Mouse (Mus musculus): ENCODE results near the gene Atg4a.
A peak's percentile ranks its signal among the peaks of the same experiment; 100 is the strongest.

Gene Atg4a

DNA sequence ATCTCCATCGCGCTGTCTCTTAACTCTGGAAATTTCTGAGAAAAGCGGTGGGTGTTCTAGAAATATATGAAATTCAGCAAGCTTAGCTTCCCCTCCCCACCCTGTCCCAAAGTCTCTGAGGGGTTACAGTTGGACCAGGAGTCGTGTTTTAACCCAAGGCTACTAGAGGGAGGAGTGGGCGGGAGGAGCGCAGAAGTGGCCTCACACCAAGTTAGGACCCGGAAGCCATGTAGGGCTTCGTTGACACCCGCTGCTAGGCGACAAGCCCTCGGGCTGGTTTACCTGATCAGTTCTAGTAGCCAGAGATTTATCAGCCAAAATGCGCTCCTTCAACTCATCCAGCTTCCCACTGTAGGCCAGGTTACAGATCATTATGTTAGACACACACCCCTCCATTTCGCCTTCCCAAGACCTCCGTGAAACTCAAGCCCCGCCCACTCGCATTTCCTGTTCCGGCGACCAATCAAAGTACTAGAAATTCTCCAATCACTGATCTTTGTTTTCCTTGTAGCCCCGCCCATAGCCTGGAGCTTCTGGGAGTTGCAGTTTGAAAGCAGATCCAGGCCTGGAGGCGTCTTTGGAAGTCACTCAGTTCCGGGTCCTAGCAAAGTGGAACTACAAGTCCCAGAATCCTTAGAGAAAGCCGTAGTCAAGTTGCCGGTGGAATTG is at the start of gene Atg4a, which contains the start of gene Psmd10:
TSS of gene Atg4a (plus strand) at position 636 of the 669 bp plus-strand sequence.
TSS of gene Psmd10 (minus strand) at position 457 of the 669 bp plus-strand sequence.
- DNase-seq (ENCODE audit: low spot score in 2 of 2): peak; percentile 72 to 80

- no peak for DNase-seq (ENCODE audit: low spot score in 2 of 2)
These were observed 49.3 kb upstream of the Atg4a start, which contains the start of gene Vsig1 for GRCm38 (mm10) chrX:140907360-140907759. Gene Vsig1 (plus strand): TSS chrX:140907608.

GRCm38 (mm10) chrX:140921321-140921720 is 35.4 kb upstream of the Atg4a start:
- DNase-seq (ENCODE audit: low spot score in 2 of 2): no peak

DNA sequence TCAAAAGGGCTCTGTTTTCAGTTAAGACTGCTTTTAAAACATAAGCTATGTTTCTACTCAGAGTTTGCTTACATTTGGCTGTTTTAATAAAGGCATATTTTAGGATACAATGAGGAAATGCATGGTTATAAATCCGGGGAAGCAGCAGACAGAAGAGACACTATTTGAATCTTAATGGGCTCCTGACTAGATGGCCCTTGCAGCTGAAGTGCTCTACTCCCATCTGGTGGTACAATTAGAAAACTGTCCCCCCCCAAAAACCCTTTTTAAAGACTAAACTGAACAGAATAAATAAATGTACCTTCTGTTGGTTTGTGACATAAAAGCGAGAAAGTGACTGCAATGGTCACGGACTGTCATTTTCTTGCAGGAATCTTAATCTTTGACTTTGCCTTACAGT is 24.6 kb upstream of the Atg4a start:
- DNase-seq (ENCODE audit: low spot score in 2 of 2): no peak

GRCm38 (mm10) chrX:140933263-140933662 is 23.4 kb upstream of the Atg4a start:
- no peak for DNase-seq (ENCODE audit: low spot score in 2 of 2)

DNA sequence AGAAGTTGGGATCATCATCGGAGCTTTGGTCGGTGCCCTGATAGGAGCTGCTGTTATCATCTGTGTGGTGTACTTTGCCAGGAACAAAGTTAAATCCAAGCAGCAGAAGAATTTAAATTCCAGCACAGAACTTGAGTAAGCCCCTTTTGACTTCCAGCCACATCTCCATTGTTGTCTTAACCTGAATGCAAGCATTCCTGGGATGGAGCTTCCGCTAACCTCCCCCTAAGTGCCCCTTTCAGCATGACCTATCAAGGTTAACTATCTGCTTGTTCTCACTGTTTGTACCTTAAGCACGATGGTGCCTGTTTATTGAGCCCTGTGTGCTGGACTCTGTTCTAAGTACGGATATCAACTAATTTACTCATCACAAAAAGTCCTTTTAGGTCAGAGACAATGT is 20.4 kb upstream of the Atg4a start:
- no peak for DNase-seq (ENCODE audit: low spot score in 2 of 2)

DNA sequence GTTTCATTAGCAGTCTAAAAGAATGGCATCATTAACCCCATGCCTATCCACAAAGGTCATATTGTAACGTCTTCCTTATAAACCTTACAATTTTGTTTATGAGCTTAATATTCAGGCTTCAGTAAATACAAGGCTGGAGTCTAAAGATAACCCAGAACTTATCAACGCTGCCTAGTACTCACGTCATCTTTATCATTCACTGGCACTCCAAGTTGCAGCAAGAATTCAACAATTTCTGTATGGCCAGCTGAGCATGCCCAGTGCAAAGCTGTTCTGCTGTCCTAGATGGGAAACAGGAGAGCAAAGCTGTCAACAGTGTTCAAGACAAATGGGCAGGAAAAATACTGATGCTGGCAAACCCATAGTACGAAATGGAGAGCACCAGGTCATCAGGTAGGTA is 3.1 kb upstream of the Atg4a start:
- DNase-seq (ENCODE audit: low spot score in 2 of 2): peak; percentile 9 to 12

GRCm38 (mm10) chrX:140956959-140957358 is 252 bp downstream of the Atg4a start:
- no peak for DNase-seq (ENCODE audit: low spot score in 2 of 2)

GRCm38 (mm10) chrX:140978943-140979342 is 22.2 kb downstream of the Atg4a start:
- DNase-seq (ENCODE audit: low spot score in 2 of 2): no peak

DNA sequence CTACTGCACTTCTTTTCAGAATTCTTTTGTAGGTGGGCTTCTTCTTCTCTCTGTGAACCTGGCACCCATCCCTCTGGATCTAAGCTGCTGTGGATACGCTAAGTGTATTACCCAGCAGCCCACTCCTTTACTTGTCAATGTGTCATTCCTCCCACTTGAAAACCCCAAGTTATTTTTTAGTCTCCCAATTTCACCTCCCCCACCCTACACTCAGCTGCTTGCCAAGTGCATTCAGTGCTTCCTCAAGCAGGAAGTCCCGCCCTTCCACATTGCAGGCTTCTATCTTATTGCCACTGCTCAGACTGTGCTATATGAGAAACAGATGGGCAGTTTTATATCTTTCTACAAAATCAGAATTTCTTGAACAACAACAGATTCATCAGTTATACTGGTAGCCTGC is 22.8 kb downstream of the Atg4a start:
- no peak for DNase-seq (ENCODE audit: low spot score in 2 of 2)

GRCm38 (mm10) chrX:140980163-140980562 is 23.5 kb downstream of the Atg4a start:
- no peak for DNase-seq (ENCODE audit: low spot score in 2 of 2)

- no peak for DNase-seq (ENCODE audit: low spot score in 2 of 2)
These were observed 26.7 kb downstream of the Atg4a start for GRCm38 (mm10) chrX:140983206-140983960.

DNA sequence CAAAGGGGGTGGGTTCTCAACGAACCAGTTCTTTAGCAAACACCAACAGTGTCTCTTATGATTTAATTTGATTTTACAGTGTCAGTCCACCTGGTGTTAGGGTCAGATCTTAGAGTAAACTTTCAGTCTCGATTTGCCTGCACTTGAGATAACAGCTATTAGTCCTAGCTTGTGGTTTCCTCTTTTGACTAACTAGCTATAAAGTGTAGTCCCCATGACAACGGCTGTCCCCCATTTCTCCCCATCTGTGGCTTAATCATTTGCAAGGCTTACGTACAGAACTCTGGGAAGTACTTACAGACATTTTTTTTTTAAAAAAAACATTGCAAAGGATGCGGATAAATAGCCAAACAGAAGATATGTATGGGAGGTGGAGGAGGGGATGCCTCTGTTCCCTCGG is 28.1 kb downstream of the Atg4a start:
- no peak for DNase-seq (ENCODE audit: low spot score in 2 of 2)

- DNase-seq (ENCODE audit: low spot score in 2 of 2): no peak
These were observed 28.5 kb downstream of the Atg4a start for GRCm38 (mm10) chrX:140985256-140985655.

- no peak for DNase-seq (ENCODE audit: low spot score in 2 of 2)
These were observed 40.3 kb downstream of the Atg4a start for GRCm38 (mm10) chrX:140996909-140997516.

DNA sequence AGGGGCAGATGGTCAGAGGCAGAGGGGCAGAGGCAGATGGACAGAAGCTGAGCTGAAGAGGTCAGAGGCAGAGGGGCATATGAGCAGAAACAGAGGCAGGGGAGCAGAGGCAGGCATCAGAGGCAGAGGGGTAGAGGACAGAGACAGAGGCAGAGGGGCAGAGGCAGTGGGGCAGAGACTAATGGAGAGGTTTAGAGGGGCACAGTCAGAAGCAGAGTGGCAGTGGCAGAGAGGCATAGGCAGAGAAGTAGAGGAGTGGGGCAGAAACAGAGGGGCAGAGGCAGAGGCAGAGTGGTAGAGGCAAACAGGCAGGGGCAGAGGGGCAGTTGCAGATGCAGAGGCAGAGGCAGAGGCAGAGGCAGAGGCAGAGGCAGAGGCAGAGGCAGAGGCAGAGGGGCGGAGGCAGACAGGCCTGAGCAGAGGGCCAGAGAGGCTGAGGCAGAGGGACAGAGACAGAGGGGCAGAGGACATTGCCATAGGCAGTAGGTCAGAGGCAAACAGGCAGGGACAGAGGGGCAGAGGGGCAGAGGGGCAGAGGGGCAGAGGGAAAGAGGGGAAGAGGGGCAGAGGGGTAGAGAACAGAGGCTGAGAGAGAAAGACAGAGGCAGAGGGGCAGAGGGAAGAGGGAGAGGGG is 41.3 kb downstream of the Atg4a start:
- no peak for DNase-seq (ENCODE audit: low spot score in 2 of 2)

GRCm38 (mm10) chrX:140998885-140999284 is 42.2 kb downstream of the Atg4a start:
- DNase-seq (ENCODE audit: low spot score in 2 of 2): no peak

DNA sequence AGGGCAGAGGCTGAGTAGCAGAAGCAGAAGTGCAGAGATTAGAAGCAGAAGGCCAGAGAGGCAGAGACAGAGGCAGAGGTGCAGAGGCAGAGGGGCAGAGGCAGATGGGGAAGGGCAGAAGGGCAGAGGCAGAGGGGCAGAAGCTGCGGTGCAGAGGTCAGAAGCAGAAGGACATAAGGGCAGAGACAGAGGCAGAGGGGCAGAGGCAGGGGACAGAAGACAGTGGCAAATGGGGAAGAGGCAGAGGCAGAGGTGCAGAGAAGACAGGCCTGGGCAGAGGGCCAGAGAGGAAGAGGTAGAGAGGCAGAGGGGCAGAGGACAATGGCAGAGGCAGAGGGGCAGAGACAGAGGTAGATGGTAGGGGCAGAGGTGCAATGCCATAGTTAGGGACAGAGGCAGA is 193.0 kb downstream of the Atg4a start:
- DNase-seq (ENCODE audit: low spot score in 2 of 2): no peak

DNA sequence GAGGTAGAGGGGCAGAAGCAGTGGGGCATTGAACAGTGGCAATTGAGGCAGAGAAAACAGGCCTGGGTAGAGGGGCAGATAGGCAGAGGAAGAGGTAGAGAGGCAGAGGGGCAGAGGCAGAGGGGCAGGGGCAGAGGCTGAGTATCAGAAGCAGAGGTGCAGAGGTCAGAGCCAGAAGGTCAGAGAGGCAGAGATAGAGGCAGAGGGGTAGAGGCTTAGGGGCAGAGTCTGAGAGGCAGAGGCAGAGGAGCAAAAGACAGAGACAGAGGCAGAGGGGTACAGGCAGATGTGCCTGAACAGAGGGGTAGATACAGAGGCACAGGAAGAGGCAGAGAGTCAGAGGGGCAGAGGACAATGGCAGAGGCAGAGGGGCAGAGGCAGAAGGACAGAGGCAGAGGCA is 193.6 kb downstream of the Atg4a start:
- DNase-seq (ENCODE audit: low spot score in 2 of 2): no peak

DNA sequence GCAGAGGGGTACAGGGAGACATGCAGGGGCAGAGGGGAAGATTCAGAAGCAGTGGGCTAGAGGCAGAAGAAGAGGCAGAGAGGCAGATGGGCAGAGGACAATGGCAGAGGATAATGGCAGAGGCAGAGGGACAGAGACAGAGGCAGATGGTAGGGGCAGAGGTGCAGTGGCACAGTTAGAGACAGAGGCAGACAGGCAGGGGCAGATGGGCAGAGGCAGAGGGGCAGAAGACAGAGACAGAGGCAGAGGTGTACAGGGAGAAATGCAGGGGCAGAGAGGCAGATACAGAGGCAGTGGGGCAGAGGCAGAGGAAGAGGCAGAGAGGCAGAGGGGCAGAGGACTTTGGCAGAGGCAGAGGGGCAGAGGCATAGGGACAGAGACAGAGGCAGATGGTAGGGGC is 194.5 kb downstream of the Atg4a start:
- no peak for DNase-seq (ENCODE audit: low spot score in 2 of 2)

GRCm38 (mm10) chrX:141156696-141157095 is 200.0 kb downstream of the Atg4a start:
- DNase-seq (ENCODE audit: low spot score in 2 of 2): no peak

DNA sequence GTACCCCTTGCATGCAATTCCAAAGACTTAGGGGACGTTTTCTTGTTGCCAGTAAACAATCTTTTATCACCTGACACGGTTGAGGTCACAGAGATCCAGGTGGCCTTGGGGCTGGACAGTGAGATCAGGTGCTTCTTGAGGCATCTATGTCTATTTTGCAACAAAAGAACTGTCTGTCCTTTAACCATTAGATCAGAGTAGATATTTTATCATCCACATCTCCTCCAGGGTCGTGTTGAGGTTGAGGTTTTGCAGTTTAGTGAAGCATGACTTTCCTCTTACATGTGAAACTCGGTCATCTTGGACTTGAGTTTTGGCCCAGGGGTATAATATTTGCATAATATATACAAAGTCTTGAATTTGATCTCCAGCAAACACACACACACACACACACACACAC is 200.9 kb downstream of the Atg4a start:
- DNase-seq (ENCODE audit: low spot score in 2 of 2): no peak

All from spleen, postnatal 14 days (tissue).